Mouse (Mus musculus) megakaryocyte, embryonic 14.5 days (primary cell): ENCODE measurements around the gene Vgll4.

Experiments
- FLI1 ChIP-seq: IDR thresholded peaks from 2 replicates; pipeline ENCODE4 v1.6.1; 2012; ENCODE audit warnings: low read length, inconsistent platforms, mixed read lengths
- GATA1 ChIP-seq: IDR thresholded peaks from 3 replicates; pipeline ENCODE4 v1.6.1; 2012; ENCODE audit warnings: mixed read lengths, low read length, inconsistent platforms, borderline replicate concordance

- TF ChIP-seq GATA1: no peak
- no peak for TF ChIP-seq FLI1
These were observed 74.6 kb downstream of the Vgll4 start for GRCm38 (mm10) chr6:114895191-114895590.
